Mouse (Mus musculus): ENCODE results near the gene Zswim5. TPM values are rescaled to one million over a fixed set of nuclear protein-coding genes. Genes with fewer than 3 reads are reported as not detected.

Zswim5 gene
- total RNA-seq, 1 experiment, result 2.5 TPM

- in situ Hi-C loops (cut with MboI; ENCODE audit: low sequenced_read_pairs in 2 of 2, unreplicated experiment in 2 of 2), result loop anchor here (5.0 to 10.0 kb wide), 2 partner anchors 169 to 172 kb away; partner anchors contain the start of gene Hpdl (in 2 of the 2)
- DNase-seq (ENCODE audit: low read depth, low spot score), result peak; percentile 93
- Histone ChIP-seq H3K4me1 (ENCODE audit: control insufficient read depth in 2 of 2, insufficient read depth in 2 of 2, low read length in 2 of 2, poor library complexity in 1 of 2) (peaks cover 4 to 14% of the 10 kb centered on the region in 2 experiments; a peak in 2 of 4 replicates), H3K27ac (ENCODE audit: insufficient read depth, low read depth, low read length, poor library complexity, severe bottlenecking) (no peak within 1 kb of the TSS), H3K9ac (ENCODE audit: insufficient read depth, low read depth, low read length, poor library complexity, severe bottlenecking) (peak within 1 kb of the TSS; percentile 74), H3K4me3 (ENCODE audit: insufficient read depth in 1 of 2, low read depth in 1 of 2, low read length in 2 of 2, poor library complexity in 1 of 2, severe bottlenecking in 1 of 2) (peak within 1 kb of the TSS; percentile 82 to 86), H3K36me3 (ENCODE audit: control insufficient read depth, insufficient read depth, low read length, poor library complexity, severe bottlenecking) (peaks cover 3% of the 10 kb centered on the region; the same call in 1 of the 2 replicates), H3K9me3 (ENCODE audit: control insufficient read depth, insufficient read depth, low read depth, low read length) (no peaks in the 10 kb centered on the region)
- TF ChIP-seq HCFC1 (IDR thresholded peaks at IDR 0.05; ENCODE audit: borderline replicate concordance, insufficient read depth, low read length) (peak; percentile 59; the same call in 1 of the 2 replicates), CHD2 (IDR thresholded peaks at IDR 0.05; ENCODE audit: low read depth, low read length) (no peak)
Observed at GRCm38 (mm10) chr4:116993672-116994621, 116.8 kb downstream of the Zswim5 start, which contains the start of gene Urod. TSS of gene Urod (minus strand) at chr4:116994413.

GRCm38 (mm10) chr4:116995131-116995797 lies 118.1 kb downstream of the Zswim5 start, which contains the start of gene Hectd3:
TSS of gene Hectd3 (plus strand) at chr4:116995317.
- DNase-seq (ENCODE audit: low read depth, low spot score), result peak; percentile 48
- Histone ChIP-seq H3K4me3 (ENCODE audit: insufficient read depth in 1 of 2, low read depth in 1 of 2, low read length in 2 of 2, poor library complexity in 1 of 2, severe bottlenecking in 1 of 2) (peak within 1 kb of the TSS; percentile 82 to 86), H3K36me3 (ENCODE audit: control insufficient read depth, insufficient read depth, low read length, poor library complexity, severe bottlenecking) (peaks cover 3% of the 10 kb centered on the region; the same call in 1 of the 2 replicates), H3K9me3 (ENCODE audit: control insufficient read depth, insufficient read depth, low read depth, low read length) (no peaks in the 10 kb centered on the region), H3K9ac (ENCODE audit: insufficient read depth, low read depth, low read length, poor library complexity, severe bottlenecking) (peak within 1 kb of the TSS; percentile 74), H3K27ac (ENCODE audit: insufficient read depth, low read depth, low read length, poor library complexity, severe bottlenecking) (no peak within 1 kb of the TSS), H3K4me1 (ENCODE audit: control insufficient read depth in 2 of 2, insufficient read depth in 2 of 2, low read length in 2 of 2, poor library complexity in 1 of 2) (peaks cover under 1 to 9% of the 10 kb centered on the region in 2 experiments; a peak in 2 of 4 replicates)
- TF ChIP-seq ZC3H11A (IDR thresholded peaks at IDR 0.05; ENCODE audit: borderline replicate concordance, low read depth, low read length), result no peak
- TF ChIP-seq HCFC1 (IDR thresholded peaks at IDR 0.05; ENCODE audit: borderline replicate concordance, insufficient read depth, low read length), result 0 out of 2 replicates have a peak, but pooled peaks have one; percentile 34
- TF ChIP-seq MAFK (IDR thresholded peaks at IDR 0.05; ENCODE audit: insufficient read depth, low read depth, low read length), result no peak
- in situ Hi-C loops (cut with MboI; ENCODE audit: low sequenced_read_pairs in 2 of 2, unreplicated experiment in 2 of 2), result loop anchor here in 1 of 2 experiments (10.0 kb wide), 1 partner anchor 170 kb away; the partner anchor contains the start of gene Hpdl

- Histone ChIP-seq H3K27ac (ENCODE audit: insufficient read depth, low read depth, low read length, poor library complexity, severe bottlenecking) (no peak overlapping the region), H3K9me3 (ENCODE audit: control insufficient read depth, insufficient read depth, low read depth, low read length) (no peaks in the 10 kb centered on the region)
Observed at GRCm38 (mm10) chr4:116995798-116996135, 118.6 kb downstream of the Zswim5 start.

GRCm38 (mm10) chr4:116999513-117000154 lies 122.5 kb downstream of the Zswim5 start:
- no peaks in the 10 kb centered on the region for H3K9me3 ChIP-seq (ENCODE audit: control insufficient read depth, insufficient read depth, low read depth, low read length)
- peaks cover 0 to 19% of the 10 kb centered on the region in 2 experiments; a peak in 2 of 4 replicates for H3K4me1 ChIP-seq (ENCODE audit: control insufficient read depth in 2 of 2, insufficient read depth in 2 of 2, low read length in 2 of 2, poor library complexity in 1 of 2)
- H3K9ac ChIP-seq (ENCODE audit: insufficient read depth, low read depth, low read length, poor library complexity, severe bottlenecking), result no peak overlapping the region
- no peak for DNase-seq (ENCODE audit: low read depth, low spot score)
- H3K4me3 ChIP-seq (ENCODE audit: insufficient read depth in 1 of 2, low read depth in 1 of 2, low read length in 2 of 2, poor library complexity in 1 of 2, severe bottlenecking in 1 of 2), result no peak overlapping the region
- no peaks in the 10 kb centered on the region for H3K36me3 ChIP-seq (ENCODE audit: control insufficient read depth, insufficient read depth, low read length, poor library complexity, severe bottlenecking)
- no peak for TF ChIP-seq ZNF384 (IDR thresholded peaks at IDR 0.05; ENCODE audit: low read depth, low read length)
- TF ChIP-seq MAFK (IDR thresholded peaks at IDR 0.05; ENCODE audit: insufficient read depth, low read depth, low read length), result no peak
- TF ChIP-seq CHD2 (IDR thresholded peaks at IDR 0.05; ENCODE audit: low read depth, low read length), result no peak
- no peak for TF ChIP-seq HCFC1 (IDR thresholded peaks at IDR 0.05; ENCODE audit: borderline replicate concordance, insufficient read depth, low read length)
- TF ChIP-seq ZC3H11A (IDR thresholded peaks at IDR 0.05; ENCODE audit: borderline replicate concordance, low read depth, low read length), result no peak
- H3K27ac ChIP-seq (ENCODE audit: insufficient read depth, low read depth, low read length, poor library complexity, severe bottlenecking), result no peak overlapping the region
- in situ Hi-C loops (cut with MboI; ENCODE audit: low sequenced_read_pairs in 2 of 2, unreplicated experiment in 2 of 2), result loop anchor here in 1 of 2 experiments (10.0 kb wide), 1 partner anchor 175 kb away; the partner anchor contains the start of gene Hpdl

More at GRCm38 (mm10) chr4:116995798-116996135, 118.6 kb downstream of the Zswim5 start:
- TF ChIP-seq HCFC1 (IDR thresholded peaks at IDR 0.05; ENCODE audit: borderline replicate concordance, insufficient read depth, low read length) (no peak), CHD2 (IDR thresholded peaks at IDR 0.05; ENCODE audit: low read depth, low read length) (no peak), MAFK (IDR thresholded peaks at IDR 0.05; ENCODE audit: insufficient read depth, low read depth, low read length) (no peak), ZC3H11A (IDR thresholded peaks at IDR 0.05; ENCODE audit: borderline replicate concordance, low read depth, low read length) (no peak), ZNF384 (IDR thresholded peaks at IDR 0.05; ENCODE audit: low read depth, low read length) (no peak)
- in situ Hi-C loops (cut with MboI; ENCODE audit: low sequenced_read_pairs in 2 of 2, unreplicated experiment in 2 of 2), result loop anchor here in 1 of 2 experiments (10.0 kb wide), 1 partner anchor 171 kb away; the partner anchor contains the start of gene Hpdl
- Histone ChIP-seq H3K36me3 (ENCODE audit: control insufficient read depth, insufficient read depth, low read length, poor library complexity, severe bottlenecking) (peaks cover 3% of the 10 kb centered on the region; the same call in 1 of the 2 replicates), H3K4me3 (ENCODE audit: insufficient read depth in 1 of 2, low read depth in 1 of 2, low read length in 2 of 2, poor library complexity in 1 of 2, severe bottlenecking in 1 of 2) (peak overlapping the region; percentile 82 to 86), H3K9ac (ENCODE audit: insufficient read depth, low read depth, low read length, poor library complexity, severe bottlenecking) (peak overlapping the region; percentile 67), H3K4me1 (ENCODE audit: control insufficient read depth in 2 of 2, insufficient read depth in 2 of 2, low read length in 2 of 2, poor library complexity in 1 of 2) (peaks cover 0 to 7% of the 10 kb centered on the region in 2 experiments; a peak in 1 of 4 replicates)
- no peak for DNase-seq (ENCODE audit: low read depth, low spot score)
